Mouse (Mus musculus) monocyte, adult 5-6 weeks (primary cell): ENCODE results near the gene Gimap3. TPM values are rescaled to one million over a fixed set of nuclear protein-coding genes. Genes with fewer than 3 reads are reported as not detected.

Source experiments
- ATAC-seq: fragments of 153-309, 156-312 bp; replicated peaks from 2 replicates; pipeline ENCODE4 v1.8.0; 2017; ENCODE audit warnings: mild to moderate bottlenecking; ENCODE audit not compliant: low TSS enrichment, insufficient number of reproducible peaks, severe bottlenecking, poor library complexity, low FRiP score
- total RNA-seq: library from RNA; stranded (forward); fragments of 200-1000, 200-491, 200-594 nt; gene quantifications from 3 replicates; pipeline ENCODE4 v1.2.3, GENCODE M21; 2017

The Gimap3 gene
- total RNA-seq, result 92.2 to 334 TPM (median 99.5 TPM) in 3 replicates

GRCm38 (mm10) chr6:48770696-48771095, at the start of gene Gimap3:
Gene Gimap3 (minus strand): TSS chr6:48770851.
- ATAC-seq, result no peak

GRCm38 (mm10) chr6:48817815-48818214, 47.2 kb upstream of the Gimap3 start:
- ATAC-seq, result peak; percentile 98

- ATAC-seq, result no peak
These were observed 44.4 kb upstream of the Gimap3 start for GRCm38 (mm10) chr6:48815013-48815412.

- ATAC-seq, result no peak
These were observed 39.0 kb upstream of the Gimap3 start for GRCm38 (mm10) chr6:48809494-48810219.

DNA sequence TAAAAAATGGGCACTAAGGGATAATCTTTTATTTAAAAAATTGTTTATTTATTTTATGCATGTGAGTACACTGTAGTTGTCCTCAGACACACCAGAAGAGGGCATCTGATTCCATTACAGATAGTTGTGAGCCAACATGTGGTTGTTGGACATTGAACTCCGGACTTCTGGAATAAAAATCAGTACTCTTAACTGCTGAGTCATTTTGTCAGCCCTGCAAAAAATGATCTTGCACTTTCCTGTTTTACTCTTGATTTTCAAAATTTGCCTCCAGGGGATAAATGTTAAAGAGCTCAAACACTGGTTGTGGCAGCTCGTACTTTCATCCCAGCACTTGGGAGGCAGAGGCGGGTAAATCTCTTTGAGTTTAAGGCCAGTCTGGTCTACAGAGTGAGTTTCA, 36.1 kb upstream of the Gimap3 start:
- ATAC-seq, result no peak

DNA sequence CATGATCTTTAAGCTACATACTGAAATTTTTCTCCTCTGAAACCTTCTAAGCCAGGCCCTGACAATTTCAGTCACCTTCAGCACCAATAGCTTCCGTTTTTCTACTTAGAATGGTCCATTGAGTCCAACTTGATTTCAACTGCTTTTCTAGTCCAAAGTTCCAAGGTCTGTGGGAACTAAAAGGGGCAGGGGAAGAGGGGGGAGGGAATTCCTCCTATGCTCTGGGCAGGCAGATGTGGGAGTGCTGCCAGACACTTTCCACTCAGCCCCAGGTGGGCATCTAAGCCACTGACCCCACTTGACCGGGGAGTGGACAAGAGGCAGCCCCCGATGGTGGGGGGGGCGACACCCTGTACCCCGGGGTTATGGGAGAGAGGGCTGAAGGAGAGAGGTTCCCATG, 33.7 kb upstream of the Gimap3 start:
- ATAC-seq, result no peak

GRCm38 (mm10) chr6:48803406-48804051, 32.9 kb upstream of the Gimap3 start:
- no peak for ATAC-seq

DNA sequence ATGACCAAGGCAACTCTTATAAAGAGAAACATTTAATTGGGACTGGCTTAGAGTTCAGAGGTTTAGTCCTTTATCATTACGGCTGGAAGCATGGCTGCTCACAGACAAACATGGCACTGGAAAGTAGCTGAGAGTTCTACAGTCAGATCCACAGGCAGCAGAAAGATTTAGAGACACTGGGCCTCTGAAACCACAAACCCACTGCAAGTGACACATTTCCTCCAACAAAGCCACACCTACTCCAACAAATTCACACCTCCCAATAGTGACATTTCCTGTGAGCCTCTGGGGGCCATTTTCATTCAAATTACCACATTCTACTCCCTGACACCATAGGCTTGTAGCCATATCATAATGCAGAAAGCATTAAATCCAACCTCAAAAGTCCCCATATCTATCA, 31.2 kb upstream of the Gimap3 start:
- peak; percentile 47; the same call in 1 of the 2 replicates for ATAC-seq

DNA sequence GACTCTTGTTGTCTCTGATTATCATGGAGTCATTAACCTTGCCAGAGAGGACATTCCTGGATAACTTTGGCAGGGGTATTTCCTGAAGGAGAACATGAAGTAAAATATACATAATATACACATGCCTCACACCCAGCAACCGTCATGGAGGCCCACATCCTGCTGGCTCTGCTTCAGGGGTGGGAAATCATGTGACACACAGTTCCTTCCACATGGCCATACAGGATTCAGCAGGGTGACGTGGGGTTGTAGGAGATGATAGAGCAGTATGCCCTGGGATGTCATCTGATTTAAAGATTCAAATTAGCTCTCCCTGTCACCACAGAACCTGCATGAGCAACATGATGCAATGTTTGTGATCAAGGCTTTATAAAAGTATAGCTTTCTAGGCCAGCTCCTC, 17.2 kb upstream of the Gimap3 start:
- ATAC-seq, result no peak

GRCm38 (mm10) chr6:48785601-48786000, 14.9 kb upstream of the Gimap3 start:
- no peak for ATAC-seq

- ATAC-seq, result no peak
These were observed 14.5 kb upstream of the Gimap3 start for GRCm38 (mm10) chr6:48785189-48785588.

- ATAC-seq, result no peak
These were observed 13.8 kb upstream of the Gimap3 start for GRCm38 (mm10) chr6:48784406-48784805.

DNA sequence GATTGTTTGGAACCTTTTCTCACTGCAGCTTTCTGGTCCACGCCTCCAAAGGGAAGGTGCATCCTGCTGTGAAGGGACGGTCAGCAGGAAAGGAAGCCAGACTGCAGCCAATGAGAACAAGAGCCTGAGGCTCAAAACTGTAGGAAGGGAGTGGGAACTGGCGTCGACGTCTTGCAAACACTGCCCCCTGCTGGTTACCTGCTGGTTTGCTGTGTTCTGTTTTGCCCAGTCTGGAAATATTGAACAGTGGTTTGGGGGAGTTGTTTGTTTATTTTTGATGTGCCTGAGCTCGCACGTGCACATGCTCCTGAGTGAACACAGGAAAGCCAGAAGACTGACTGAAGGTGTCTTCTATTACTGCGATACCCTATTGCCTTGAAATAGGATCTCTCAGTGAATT, 1.4 kb upstream of the Gimap3 start:
- ATAC-seq, result peak; percentile 68; the same call in 1 of the 2 replicates

- no peak for ATAC-seq
These were observed 1.7 kb downstream of the Gimap3 start for GRCm38 (mm10) chr6:48768933-48769332.

DNA sequence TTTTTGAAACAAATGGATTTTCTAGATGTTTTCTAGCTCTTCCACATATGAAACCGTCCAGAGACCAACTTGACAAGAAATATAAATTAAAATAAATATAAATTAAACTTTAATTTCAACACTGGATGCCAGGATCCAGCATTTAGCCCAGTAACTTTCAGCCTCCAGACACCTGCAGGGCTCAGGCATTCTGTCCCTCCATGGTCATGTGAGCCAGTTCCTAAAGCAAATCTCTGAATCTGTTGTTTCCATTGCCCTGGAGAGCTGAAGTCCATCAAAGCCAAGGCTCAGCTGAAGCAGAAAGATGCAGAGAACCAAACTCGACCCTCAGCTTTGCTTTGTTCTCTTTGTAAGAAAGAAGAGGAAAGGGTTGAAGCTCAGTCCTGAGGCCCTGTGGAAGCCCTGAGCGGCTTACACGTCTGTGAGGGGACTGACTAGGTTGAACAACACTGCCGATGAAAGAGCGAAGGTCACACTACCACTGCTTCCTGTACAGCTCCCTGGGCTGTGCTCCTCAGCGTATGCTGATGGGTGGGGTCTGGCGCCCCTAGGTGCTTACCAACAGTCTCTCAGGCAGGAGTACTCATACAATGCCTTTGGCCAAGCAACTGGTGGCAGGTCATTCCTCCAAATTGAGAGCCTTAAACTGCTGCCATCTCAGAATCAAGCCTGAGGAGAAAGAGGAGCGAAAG, 2.3 kb downstream of the Gimap3 start:
- ATAC-seq, result no peak; the same call in 1 of the 2 replicates

GRCm38 (mm10) chr6:48764496-48764895, 6.2 kb downstream of the Gimap3 start:
- no peak for ATAC-seq

DNA sequence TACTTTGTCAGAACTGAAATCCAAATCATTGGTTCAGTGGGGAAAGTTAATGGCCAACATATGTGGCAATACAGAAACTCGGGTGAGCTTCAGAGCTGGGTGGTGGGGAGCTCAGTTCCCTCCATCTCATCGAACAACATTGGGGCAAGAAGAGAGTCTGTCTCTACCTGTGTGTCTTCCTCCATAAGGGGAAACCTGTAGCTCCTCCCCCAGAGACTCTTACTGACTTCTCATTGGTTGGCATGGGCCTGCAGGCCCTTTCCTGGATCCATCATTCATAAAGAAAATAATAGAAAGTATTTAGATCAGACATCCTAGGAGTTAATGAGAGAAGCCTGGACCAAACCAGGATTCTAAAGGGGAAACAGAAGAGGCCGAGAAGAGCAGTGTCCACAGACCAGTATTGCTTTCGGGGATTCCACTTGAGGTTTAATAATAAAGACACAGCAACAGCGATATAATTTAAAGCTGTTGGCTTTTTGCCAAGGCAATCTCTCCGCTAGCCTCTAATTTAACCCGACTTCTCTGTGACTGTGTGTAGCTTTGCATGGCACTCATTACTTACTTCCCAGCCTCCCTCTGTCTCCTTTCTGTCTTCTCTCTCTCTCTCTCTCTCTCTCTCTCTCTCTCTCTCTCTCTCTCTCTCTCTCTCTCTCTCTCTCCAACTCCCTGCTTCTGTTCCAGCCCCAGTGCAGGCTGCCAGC, 6.9 kb downstream of the Gimap3 start:
- ATAC-seq, result no peak

DNA sequence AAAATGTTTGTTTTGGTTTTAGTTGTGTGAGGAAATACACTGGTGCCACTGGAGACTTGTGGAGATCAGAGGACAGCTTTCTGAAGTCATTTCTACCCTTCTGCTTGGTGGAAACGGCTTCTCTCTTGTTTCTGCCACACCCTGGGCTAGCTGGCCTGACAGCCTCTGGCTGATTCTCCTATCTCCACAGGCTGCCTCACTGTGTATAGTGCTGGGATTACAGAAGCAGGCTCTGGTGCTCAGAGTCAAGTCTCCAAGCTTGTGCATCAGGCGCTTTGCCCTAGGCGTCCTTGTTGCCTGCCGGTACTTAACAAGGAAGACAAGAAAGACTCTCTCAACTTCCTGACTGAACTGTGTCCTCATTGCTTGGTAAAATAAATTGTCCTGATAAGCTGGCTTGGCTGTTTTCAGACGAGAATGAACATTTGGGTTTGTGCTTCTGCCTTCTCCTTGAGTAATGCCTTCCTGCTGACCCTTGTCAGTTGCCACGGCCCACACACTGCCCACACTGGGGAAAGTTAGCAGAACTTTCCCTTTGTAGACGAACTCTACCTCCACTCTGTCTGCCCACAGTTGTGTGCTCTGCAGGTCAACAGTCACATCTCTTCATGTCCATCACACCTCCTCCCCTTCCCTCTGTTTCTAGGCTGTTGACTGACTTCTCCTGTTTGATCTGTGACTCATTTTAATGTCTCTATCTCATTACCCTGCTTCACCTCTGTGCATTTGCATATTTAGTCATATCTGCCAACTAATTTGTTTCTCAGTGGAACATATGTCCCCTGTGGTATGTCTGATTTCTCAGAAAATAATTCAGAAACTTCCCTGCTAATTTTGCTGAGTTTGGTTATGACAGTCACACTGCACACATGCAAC, 23.3 kb downstream of the Gimap3 start:
- peak; percentile 45; the same call in 1 of the 2 replicates for ATAC-seq
